Mouse (Mus musculus) activated CD4-positive, CD25-positive, alpha-beta regulatory T cell, adult 9 weeks (primary cell): ENCODE data around the gene Tmem181a. TPM values are rescaled to one million over a fixed set of nuclear protein-coding genes. Genes with fewer than 3 reads are reported as not detected.

ENCODE experiments used
- polyA plus RNA-seq: library from polyadenylated mRNA; unstranded; fragments of 100-300 nt; shearing (Covaris generic); gene quantifications from one replicate; pipeline ENCODE4 v1.2.1, GENCODE M21; 2017

Tmem181a gene
- polyA plus RNA-seq: 21.7 TPM

GRCm38 (mm10) chr17:6256400-6257069 lies at the start of gene Tmem181a:
TSS of gene Tmem181a (plus strand) at chr17:6256860.

GRCm38 (mm10) chr17:6317339-6317985 lies 60.8 kb downstream of the Tmem181a start, which contains the start of gene Dynlt1a:
TSS of gene Dynlt1a (minus strand) at chr17:6317500.

Other genes starting within 250 kb of the Tmem181a start
- 2.2 TPM for gene Serac1, start 177.1 kb upstream of the Tmem181a start, polyA plus RNA-seq
- 93.8 TPM for gene Gtf2h5, start 177.1 kb upstream of the Tmem181a start, polyA plus RNA-seq
- gene Tulp4, start 150.4 kb upstream of the Tmem181a start, polyA plus RNA-seq: 68.3 TPM
- gene Dynlt1a, start 60.6 kb downstream of the Tmem181a start, polyA plus RNA-seq: 10.1 TPM
- gene Dynlt1b, start 173.3 kb downstream of the Tmem181a start, polyA plus RNA-seq: 114 TPM